Mouse (Mus musculus) hindbrain, postnatal 0 days (tissue): Measurements from ENCODE around the gene Ffar2. TPM values are rescaled to one million over a fixed set of nuclear protein-coding genes. Genes with fewer than 3 reads are reported as not detected.

Source experiments
- ATAC-seq: fragments of 200-750 bp; cut with Nextera tagmentation; 2 replicates; pipeline ENCODE4 v1.8.0; 2017; ENCODE audit warnings: mild to moderate bottlenecking, moderate TSS enrichment, moderate library complexity
- DNase-seq: peaks from one replicate; pipeline ENCODE4 v3.0.0-alpha.2; 2015; ENCODE audit warnings: low spot score
- H3K27ac ChIP-seq: fragments of 300-500 bp; sonication (generic); 2 replicates; pipeline ENCODE4 v1.5.1; 2014; ENCODE audit warnings: mild to moderate bottlenecking
- H3K27me3 ChIP-seq: fragments of 300-500 bp; sonication (generic); 2 replicates; pipeline ENCODE4 v1.6.1; 2014; ENCODE audit warnings: low read length, mixed read lengths; ENCODE audit not compliant: insufficient read depth
- H3K36me3 ChIP-seq: fragments of 300-500 bp; sonication (generic); 2 replicates; pipeline ENCODE4 v1.6.1; 2014; ENCODE audit warnings: low read length, mixed read lengths; ENCODE audit not compliant: insufficient read depth
- H3K4me1 ChIP-seq: fragments of 300-500 bp; sonication (generic); 2 replicates; pipeline ENCODE4 v1.6.1; 2014; ENCODE audit warnings: antibody characterized with exemption, low read length, mixed read lengths; ENCODE audit not compliant: insufficient read depth
- H3K4me2 ChIP-seq: fragments of 300-500 bp; sonication (generic); 2 replicates; pipeline ENCODE4 v1.6.1; 2014; ENCODE audit warnings: low read depth, mild to moderate bottlenecking, low read length, moderate library complexity, mixed read lengths
- H3K4me3 ChIP-seq: fragments of 300-500 bp; sonication (generic); 2 replicates; pipeline ENCODE4 v1.5.1; 2014; ENCODE audit warnings: low read length
- H3K9ac ChIP-seq: fragments of 300-500 bp; sonication (generic); replicated peaks from 2 replicates; pipeline ENCODE4 v1.6.1; 2014; ENCODE audit warnings: mild to moderate bottlenecking, low read length, moderate library complexity, mixed read lengths
- H3K9me3 ChIP-seq: fragments of 300-500 bp; sonication (generic); 2 replicates; pipeline ENCODE4 v1.6.1; 2016; ENCODE audit warnings: low read length, mixed read lengths
- CTCF ChIP-seq: IDR thresholded peaks from 2 replicates; pipeline ENCODE4 v1.5.1; 2016; ENCODE audit warnings: antibody characterized with exemption, control low read depth, low read depth
- WGBS: fragments of 180-500 bp; shearing (Covaris S2); extraction: QIAGEN DNeasy Blood & Tissue Kit; methylation state at CpG from one replicate; pipeline ENCODE4 v1.1.7; 2014; 5-methylcytosine and 5-hydroxymethylcytosine counted together
- polyA plus RNA-seq: library from polyadenylated mRNA; unstranded; fragments of >200 nt; fragmentation: Nextera tagmentation; extraction: Ambion mirVana; gene quantifications from 2 replicates; pipeline ENCODE4 v1.2.1, GENCODE M21; 2015
- total RNA-seq: library from RNA; depleted of rRNA; stranded (reverse); fragments of >200 nt; gene quantifications from 2 replicates; pipeline ENCODE4 v1.2.3, GENCODE M21; 2014; rRNA removed

The Ffar2 gene
- total RNA-seq (0.16 TPM in 1 of 2 replicates, not detected in the other), polyA plus RNA-seq (0.19 and 0.23 TPM in 2 replicates)

- Histone ChIP-seq H3K4me1 (no peaks in the 10 kb centered on the region), H3K4me3 (no peak within 1 kb of the TSS), H3K9ac (no peak within 1 kb of the TSS), H3K27me3 (no peaks in the 10 kb centered on the region), H3K9me3 (no peaks in the 10 kb centered on the region), H3K4me2 (no peak within 1 kb of the TSS), H3K27ac (no peak within 1 kb of the TSS), H3K36me3 (no peaks in the 10 kb centered on the region)
- ATAC-seq (no peak), DNase-seq (no peak)
- no peak for TF ChIP-seq CTCF
- WGBS, result 89% methylated on average over 18 of the region's 18 CpGs
These were observed at the start of gene Ffar2 for GRCm38 (mm10) chr7:30823675-30824074. Gene Ffar2, minus strand, starts transcription at chr7:30823775.

- H3K4me2 ChIP-seq, result 0 out of 2 replicates have a peak overlapping the region, but pooled peaks have one; percentile 30
- H3K9ac ChIP-seq, result no peak overlapping the region
- DNase-seq (peak; percentile 81), ATAC-seq (0 out of 2 replicates have a peak, but pooled peaks have one; percentile 49)
- no peaks in the 10 kb centered on the region for H3K27me3 ChIP-seq
- WGBS, result 28% methylated on average over 15 of the region's 15 CpGs
- H3K27ac ChIP-seq, result no peak overlapping the region
- no peaks in the 10 kb centered on the region for H3K36me3 ChIP-seq
- no peaks in the 10 kb centered on the region for H3K9me3 ChIP-seq
- no peak overlapping the region for H3K4me3 ChIP-seq
- no peaks in the 10 kb centered on the region for H3K4me1 ChIP-seq
- TF ChIP-seq CTCF, result peak; percentile 77
These were observed 49.5 kb upstream of the Ffar2 start for GRCm38 (mm10) chr7:30873083-30873482.

- no peak for TF ChIP-seq CTCF
- ATAC-seq, result no peak
- Histone ChIP-seq H3K27me3 (no peaks in the 10 kb centered on the region), H3K4me1 (no peaks in the 10 kb centered on the region), H3K9ac (no peak overlapping the region), H3K36me3 (no peaks in the 10 kb centered on the region), H3K9me3 (no peaks in the 10 kb centered on the region), H3K27ac (no peak overlapping the region), H3K4me2 (no peak overlapping the region), H3K4me3 (no peak overlapping the region)
- no peak for DNase-seq
- WGBS, result 58% methylated on average over 8 of the region's 8 CpGs
These were observed 39.8 kb upstream of the Ffar2 start for GRCm38 (mm10) chr7:30863386-30863785.

- Histone ChIP-seq H3K4me1 (no peaks in the 10 kb centered on the region), H3K27me3 (no peaks in the 10 kb centered on the region), H3K4me3 (no peak within 1 kb of the TSS), H3K27ac (0 out of 2 replicates have a peak within 1 kb of the TSS, but pooled peaks have one; percentile 20), H3K36me3 (no peaks in the 10 kb centered on the region), H3K9me3 (no peaks in the 10 kb centered on the region), H3K4me2 (no peak within 1 kb of the TSS), H3K9ac (no peak within 1 kb of the TSS)
- WGBS, result 81% methylated on average over 12 of the region's 12 CpGs
- TF ChIP-seq CTCF, result no peak
- ATAC-seq (no peak), DNase-seq (no peak)
These were observed 37.9 kb upstream of the Ffar2 start, which contains the start of gene Ffar1 for GRCm38 (mm10) chr7:30861464-30861863. Gene Ffar1, minus strand, starts transcription at chr7:30861564.

- ATAC-seq, result peak; percentile 68
- Histone ChIP-seq H3K4me3 (peak overlapping the region; percentile 18), H3K9ac (no peak overlapping the region), H3K4me2 (peak overlapping the region; percentile 44), H3K4me1 (no peaks in the 10 kb centered on the region), H3K36me3 (no peaks in the 10 kb centered on the region), H3K27me3 (no peaks in the 10 kb centered on the region), H3K27ac (0 out of 2 replicates have a peak overlapping the region, but pooled peaks have one; percentile 20), H3K9me3 (no peaks in the 10 kb centered on the region)
- DNase-seq, result peak; percentile 90
- 10% methylated on average over 15 of the region's 16 CpGs for WGBS
- TF ChIP-seq CTCF, result peak; percentile 86
These were observed 36.2 kb upstream of the Ffar2 start for GRCm38 (mm10) chr7:30859635-30860402.

GRCm38 (mm10) chr7:30859290-30859634 lies 35.7 kb upstream of the Ffar2 start:
- Histone ChIP-seq H3K4me2 (peak overlapping the region; percentile 44; the same call in 1 of the 2 replicates), H3K4me1 (no peaks in the 10 kb centered on the region), H3K9me3 (no peaks in the 10 kb centered on the region), H3K36me3 (no peaks in the 10 kb centered on the region), H3K27ac (no peak overlapping the region), H3K27me3 (no peaks in the 10 kb centered on the region), H3K9ac (no peak overlapping the region), H3K4me3 (no peak overlapping the region)
- peak; percentile 90 for TF ChIP-seq CTCF
- ATAC-seq (peak; percentile 63), DNase-seq (peak; percentile 87)

- no peak overlapping the region for H3K4me3 ChIP-seq
- H3K36me3 ChIP-seq, result no peaks in the 10 kb centered on the region
- no peak for TF ChIP-seq CTCF
- no peaks in the 10 kb centered on the region for H3K9me3 ChIP-seq
- H3K4me2 ChIP-seq, result no peak overlapping the region
- H3K4me1 ChIP-seq, result no peaks in the 10 kb centered on the region
- DNase-seq, result no peak
- no peak overlapping the region for H3K27ac ChIP-seq
- 70% methylated on average over 1 of the region's 1 CpGs for WGBS
- ATAC-seq, result no peak
- H3K9ac ChIP-seq, result no peak overlapping the region
- H3K27me3 ChIP-seq, result no peaks in the 10 kb centered on the region
These were observed 34.2 kb upstream of the Ffar2 start for GRCm38 (mm10) chr7:30857746-30858145.
